Mouse (Mus musculus) G1E (cell line): ENCODE measurements around the gene Arf6.

Source experiments
- CTCF ChIP-seq: IDR thresholded peaks from 2 replicates; pipeline ENCODE4 v1.5.1; 2012; ENCODE audit warnings: low read depth, low read length, inconsistent platforms, mixed read lengths
- GATA1 ChIP-seq: IDR thresholded peaks from 2 replicates; pipeline ENCODE4 v1.6.1; 2012; ENCODE audit warnings: borderline replicate concordance, low read length, inconsistent platforms, mixed read lengths
- POLR2AphosphoS5 ChIP-seq: IDR thresholded peaks from 2 replicates; pipeline ENCODE4 v1.6.1; 2012; ENCODE audit warnings: low read depth, low read length, inconsistent platforms; ENCODE audit not compliant: insufficient replicate concordance

- TF ChIP-seq CTCF (no peak), POLR2AphosphoS5 (no peak), GATA1 (no peak)
Measured at GRCm38 (mm10) chr12:69384606-69385005, 12.7 kb downstream of the Arf6 start.
